Mouse (Mus musculus) natural killer cell, adult 2 months (primary cell): ENCODE data around the gene Fryl.
A peak's percentile ranks its signal among the peaks of the same experiment; 100 is the strongest.
"Not testable (repeated sequence)": the region's sequence is repeated elsewhere in the genome, so short reads cannot be mapped to it uniquely, and the experiment has no call there.

ENCODE experiments used
- DNase-seq, 2 experiments: peaks; one replicate each; pipeline ENCODE4 v3.0.0; 2022; ENCODE audit warnings: low spot score in 2 of 2

The Fryl gene

GRCm38 (mm10) chr5:73012884-73013610 is 243.4 kb downstream of the Fryl start:
- DNase-seq: not testable (repeated sequence)

DNA sequence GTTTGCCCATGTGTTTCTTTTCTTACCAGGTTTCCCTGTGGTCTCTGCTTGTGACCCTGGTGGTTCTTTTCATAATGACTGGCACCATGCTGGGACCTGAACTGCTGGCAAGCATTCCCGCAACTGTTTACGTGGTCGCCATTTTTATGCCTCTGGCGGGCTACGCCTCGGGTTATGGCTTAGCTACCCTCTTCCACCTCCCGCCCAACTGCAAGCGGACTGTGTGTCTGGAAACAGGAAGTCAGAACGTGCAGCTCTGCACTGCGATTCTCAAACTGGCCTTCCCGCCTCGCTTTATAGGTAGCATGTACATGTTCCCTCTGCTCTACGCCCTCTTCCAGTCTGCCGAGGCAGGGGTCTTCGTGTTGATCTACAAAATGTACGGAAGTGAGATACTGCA is 244.6 kb downstream of the Fryl start:
- not testable (repeated sequence) for DNase-seq

DNA sequence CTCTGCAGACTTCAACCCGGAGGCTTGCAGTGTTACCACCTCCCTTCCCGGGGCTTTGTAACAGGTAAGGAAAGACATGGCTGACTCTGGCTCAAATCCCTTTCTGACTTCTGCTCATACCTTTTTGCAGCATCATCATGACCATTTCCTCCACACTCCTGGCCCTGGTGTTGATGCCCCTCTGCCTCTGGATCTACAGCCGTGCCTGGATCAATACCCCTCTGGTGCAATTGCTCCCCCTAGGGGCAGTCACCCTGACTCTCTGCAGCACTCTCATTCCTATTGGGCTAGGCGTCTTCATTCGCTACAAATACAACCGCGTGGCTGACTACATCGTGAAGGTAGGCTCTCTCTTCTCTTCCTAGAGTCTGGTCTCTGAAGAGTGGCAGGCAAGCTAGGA is 248.2 kb downstream of the Fryl start:
- DNase-seq: not testable (repeated sequence)

- no peak for DNase-seq
These were observed 248.8 kb downstream of the Fryl start for GRCm38 (mm10) chr5:73007582-73007959.

- DNase-seq: no peak
These were observed 249.4 kb downstream of the Fryl start, which contains the start of gene Slc10a4 for GRCm38 (mm10) chr5:73006784-73007581. Gene Slc10a4 (plus strand): TSS chr5:73006883.

DNA sequence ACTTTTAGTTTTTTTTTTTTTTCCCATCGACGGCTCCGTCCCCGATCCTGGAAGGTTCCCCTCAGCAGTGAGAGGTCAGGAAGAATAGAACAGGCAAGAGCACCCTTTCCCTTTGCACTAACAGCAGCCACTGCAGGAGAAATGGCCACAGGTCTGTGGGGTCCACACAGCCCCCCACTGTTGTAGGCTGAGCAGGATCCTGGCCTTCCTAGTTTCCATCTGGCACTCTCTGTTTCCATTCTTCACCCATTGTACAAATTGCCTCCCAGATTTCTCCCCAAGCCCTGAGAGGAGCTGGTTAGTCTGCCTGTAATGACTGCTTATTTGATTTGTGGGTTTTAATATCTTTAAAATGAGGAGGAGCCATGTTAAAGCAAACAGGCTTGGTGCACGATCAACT is 252.4 kb downstream of the Fryl start:
- no peak for DNase-seq

DNA sequence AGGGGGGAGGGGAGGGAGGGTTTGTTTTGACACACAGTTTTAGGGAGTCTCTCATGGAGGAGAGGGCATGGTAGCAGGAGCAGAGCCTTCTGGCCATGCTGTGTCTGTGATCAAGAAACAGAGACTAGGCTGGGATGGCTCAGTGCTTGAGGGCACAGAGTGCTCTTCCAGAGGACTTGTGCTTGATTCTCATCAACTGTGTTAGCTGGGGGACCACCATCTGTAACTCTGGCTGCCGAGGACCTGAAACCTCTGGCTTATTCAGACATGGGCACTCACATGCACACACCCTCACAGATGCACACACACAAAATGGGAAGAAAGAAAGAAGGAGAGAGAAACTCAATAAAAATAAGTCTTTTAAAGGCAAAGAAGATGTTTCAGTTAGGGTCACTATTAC is 257.9 kb downstream of the Fryl start:
- DNase-seq: not testable (repeated sequence)

GRCm38 (mm10) chr5:72995379-72995778 is 261.0 kb downstream of the Fryl start:
- no peak for DNase-seq

GRCm38 (mm10) chr5:72994928-72995327 is 261.5 kb downstream of the Fryl start:
- DNase-seq: no peak

GRCm38 (mm10) chr5:72994424-72994823 is 262.0 kb downstream of the Fryl start:
- DNase-seq: no peak

DNA sequence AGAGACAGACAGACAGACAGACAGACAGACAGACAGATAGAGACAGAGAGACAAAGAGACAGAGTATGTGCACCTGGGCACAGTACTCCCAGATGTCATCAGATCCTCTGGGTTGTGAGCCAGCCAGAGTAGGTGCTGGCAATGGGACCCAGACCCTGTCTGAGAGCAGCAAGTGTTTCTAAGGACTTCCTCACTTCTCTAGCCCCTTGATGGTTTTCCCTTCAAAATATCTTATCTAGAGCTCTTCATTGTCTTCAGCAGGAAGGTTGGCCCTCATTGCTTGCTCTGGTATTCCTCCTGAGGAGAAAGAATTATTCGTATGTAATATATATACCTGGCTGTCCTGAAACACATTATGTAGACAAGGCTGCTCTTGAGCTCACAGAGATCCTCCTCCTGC is 263.9 kb downstream of the Fryl start:
- DNase-seq: no peak

- no peak for DNase-seq
These were observed 266.7 kb downstream of the Fryl start for GRCm38 (mm10) chr5:72989756-72990155.

- no peak for DNase-seq
These were observed 268.6 kb downstream of the Fryl start for GRCm38 (mm10) chr5:72987786-72988185.

GRCm38 (mm10) chr5:72984091-72984490 is 272.3 kb downstream of the Fryl start:
- DNase-seq: peak in 1 of 2 experiments; percentile 13

- no peak for DNase-seq
These were observed 279.9 kb downstream of the Fryl start for GRCm38 (mm10) chr5:72976539-72976938.

DNA sequence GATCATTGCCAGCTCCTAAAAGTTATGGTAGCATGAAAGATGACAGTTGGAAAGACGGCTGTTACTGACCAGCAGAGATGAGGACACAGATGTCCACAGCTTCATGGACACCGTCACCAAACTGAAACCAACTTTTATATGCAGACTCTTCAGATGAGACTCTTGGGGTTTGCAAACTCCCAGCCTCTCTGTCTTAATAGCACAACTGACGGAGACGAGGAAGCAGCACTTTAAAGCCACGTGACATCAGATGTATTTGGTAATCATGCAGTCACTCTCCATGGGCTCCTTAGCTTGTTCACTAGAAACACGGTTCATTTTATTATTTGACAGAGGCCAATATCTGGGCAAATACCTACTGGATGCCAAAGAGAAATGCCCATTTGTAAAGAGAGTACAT is 280.4 kb downstream of the Fryl start:
- no peak for DNase-seq

DNA sequence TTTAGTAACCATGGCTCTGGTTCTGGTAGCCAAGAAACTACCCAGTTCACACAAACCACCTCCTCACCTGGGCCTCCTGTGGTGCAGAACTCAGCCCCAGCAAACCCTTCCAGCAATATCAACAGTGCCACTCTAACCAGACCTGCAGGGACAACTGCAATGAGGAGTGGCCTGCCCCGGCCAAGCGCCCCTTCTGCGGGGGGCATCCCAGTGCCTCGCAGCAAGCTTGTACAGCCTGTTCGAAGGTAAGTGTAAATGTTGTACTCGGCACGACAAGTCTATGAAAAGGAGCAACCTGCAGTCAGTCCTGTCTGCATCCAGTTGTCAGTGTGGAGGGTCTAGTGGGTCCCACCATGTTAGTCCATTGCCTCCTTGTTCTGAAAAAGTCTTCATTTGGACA is 281.8 kb downstream of the Fryl start, which contains the start of gene Gm10135:
Gene Gm10135, minus strand, starts transcription at position 101 of the 400 bp plus-strand sequence.
- DNase-seq: no peak

- DNase-seq: no peak
These were observed 283.5 kb downstream of the Fryl start for GRCm38 (mm10) chr5:72972934-72973333.

- no peak for DNase-seq
These were observed 284.0 kb downstream of the Fryl start for GRCm38 (mm10) chr5:72972435-72972834.
